Mouse (Mus musculus): ENCODE measurements around the gene Ubc. TPM values are rescaled to one million over a fixed set of nuclear protein-coding genes. Genes with fewer than 3 reads are reported as not detected.

Gene Ubc
- total RNA-seq, 2 experiments from 2014 or later = 817 to 877 TPM

Other genes with a start within 250 kb of the Ubc start
- gene Ncor2, start 211.0 kb downstream of the Ubc start, total RNA-seq (2021) = 100 to 1,000 TPM; 167 to 240 TPM
- gene Scarb1, start 49.1 kb downstream of the Ubc start, total RNA-seq (2021) = 10 to 100 TPM; 22.0 to 28.0 TPM
- gene Gm10382, start 880 bp downstream of the Ubc start, total RNA-seq (2021) = under 1 TPM in 1 of 2 experiments, not detected in 1; 0.32 TPM
- 10 to 100 TPM; 11.2 to 11.7 TPM for gene Dhx37, start 43.9 kb upstream of the Ubc start, total RNA-seq (2021)
- 100 to 1,000 TPM in 1 of 2 experiments, 10 to 100 TPM in 1; 91.6 to 102 TPM for gene Bri3bp, start 51.4 kb upstream of the Ubc start, total RNA-seq (2021)
- gene Aacs, start 85.6 kb upstream of the Ubc start, total RNA-seq (2021) = 10 to 100 TPM; 41.0 to 51.2 TPM
- gene Tmem132b, start 141.6 kb upstream of the Ubc start, total RNA-seq (2021) = 100 to 1,000 TPM; 140 to 144 TPM